Mouse (Mus musculus): ENCODE measurements around the gene Rasgrp3.

DNA sequence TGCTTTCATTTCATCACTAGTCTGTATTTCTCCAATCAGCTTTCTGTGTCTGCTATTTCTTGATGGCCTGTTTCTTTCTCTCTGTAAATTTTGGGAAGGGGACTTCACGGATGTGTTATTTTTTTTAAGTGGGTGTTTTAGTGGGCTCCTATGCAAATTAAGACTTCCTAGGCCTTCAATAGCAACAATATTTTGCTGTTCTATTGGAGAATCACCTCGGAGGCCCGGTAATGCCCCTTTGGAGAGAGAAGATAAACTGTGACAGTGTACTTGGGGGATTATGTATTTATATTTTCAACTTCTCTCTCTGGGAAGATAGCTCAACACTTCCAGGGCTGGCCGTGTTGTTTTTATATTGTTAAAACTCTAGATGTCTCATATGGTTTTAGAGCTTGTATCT, 47.3 kb upstream of the Rasgrp3 start:
- TF ChIP-seq USF1 (IDR thresholded peaks at IDR 0.05; ENCODE audit: low read depth) (no peak), POLR2A (IDR thresholded peaks at IDR 0.05; ENCODE audit: insufficient read length, low read depth) (no peak), CEBPB (IDR thresholded peaks at IDR 0.05; ENCODE audit: insufficient read depth, poor library complexity, severe bottlenecking) (no peak)
